Mouse (Mus musculus): Measurements from ENCODE around the gene Sh3bgrl2. TPM values are rescaled to one million over a fixed set of nuclear protein-coding genes. Genes with fewer than 3 reads are reported as not detected.

The Sh3bgrl2 gene
- total and polyA plus RNA-seq, 3 experiments: 2.6 to 10.1 (median 3.7) TPM

- intact Hi-C loops (cut with DNase I): no loop called here
- no peak for DNase-seq
- Histone ChIP-seq H3K9ac (ENCODE audit: low read depth, low read length) (no peak overlapping the region), H3K4me1 (ENCODE audit: control insufficient read depth, insufficient read depth, low read length) (no peaks in the 10 kb centered on the region), H3K27me3 (ENCODE audit: control insufficient read depth, insufficient read depth, low read length) (no peaks in the 10 kb centered on the region), H3K79me2 (replicated peaks; ENCODE audit: control insufficient read depth, insufficient read depth, low read length) (no peaks in the 10 kb centered on the region), H3K36me3 (ENCODE audit: control insufficient read depth, insufficient read depth, low read length) (no peaks in the 10 kb centered on the region), H3K4me3 (no peak overlapping the region), H3K27ac (no peak overlapping the region)
- WGBS: 92% methylated on average over 2 of the region's 2 CpGs
- no peak for TF ChIP-seq CTCF (IDR thresholded peaks at IDR 0.05)
- TF ChIP-seq EP300 (IDR thresholded peaks at IDR 0.05; ENCODE audit: insufficient read depth, low read depth, low read length): no peak
- TF ChIP-seq POLR2A (IDR thresholded peaks at IDR 0.05; ENCODE audit: insufficient read depth, low read depth, low read length): no peak
These were observed 40.9 kb downstream of the Sh3bgrl2 start for GRCm38 (mm10) chr9:83589063-83589462.

- Histone ChIP-seq H3K4me1 (ENCODE audit: control insufficient read depth, insufficient read depth, low read length) (no peaks in the 10 kb centered on the region), H3K4me3 (no peak overlapping the region), H3K79me2 (replicated peaks; ENCODE audit: control insufficient read depth, insufficient read depth, low read length) (no peaks in the 10 kb centered on the region), H3K9ac (ENCODE audit: low read depth, low read length) (no peak overlapping the region), H3K36me3 (ENCODE audit: control insufficient read depth, insufficient read depth, low read length) (no peaks in the 10 kb centered on the region), H3K27ac (no peak overlapping the region), H3K27me3 (ENCODE audit: control insufficient read depth, insufficient read depth, low read length) (no peaks in the 10 kb centered on the region)
- no peak for TF ChIP-seq CTCF (IDR thresholded peaks at IDR 0.05)
- no peak for TF ChIP-seq POLR2A (IDR thresholded peaks at IDR 0.05; ENCODE audit: insufficient read depth, low read depth, low read length)
- no peak for TF ChIP-seq EP300 (IDR thresholded peaks at IDR 0.05; ENCODE audit: insufficient read depth, low read depth, low read length)
- WGBS: 69% methylated on average over 14 of the region's 14 CpGs
- no peak for DNase-seq
- intact Hi-C loops (cut with DNase I): no loop called here
These were observed 41.7 kb downstream of the Sh3bgrl2 start for GRCm38 (mm10) chr9:83589680-83590467.

- DNase-seq: no peak
- Histone ChIP-seq H3K36me3 (ENCODE audit: control insufficient read depth, insufficient read depth, low read length) (no peaks in the 10 kb centered on the region), H3K27ac (no peak overlapping the region), H3K9ac (ENCODE audit: low read depth, low read length) (no peak overlapping the region), H3K4me3 (no peak overlapping the region), H3K4me1 (ENCODE audit: control insufficient read depth, insufficient read depth, low read length) (no peaks in the 10 kb centered on the region), H3K27me3 (ENCODE audit: control insufficient read depth, insufficient read depth, low read length) (no peaks in the 10 kb centered on the region), H3K79me2 (replicated peaks; ENCODE audit: control insufficient read depth, insufficient read depth, low read length) (no peaks in the 10 kb centered on the region)
- WGBS: 88% methylated on average over 10 of the region's 10 CpGs
- intact Hi-C loops (cut with DNase I): no loop called here
- TF ChIP-seq POLR2A (IDR thresholded peaks at IDR 0.05; ENCODE audit: insufficient read depth, low read depth, low read length) (no peak), CTCF (IDR thresholded peaks at IDR 0.05) (no peak), EP300 (IDR thresholded peaks at IDR 0.05; ENCODE audit: insufficient read depth, low read depth, low read length) (no peak)
These were observed 43.8 kb downstream of the Sh3bgrl2 start for GRCm38 (mm10) chr9:83591848-83592456.

- Histone ChIP-seq H3K79me2 (replicated peaks; ENCODE audit: control insufficient read depth, insufficient read depth, low read length) (no peaks in the 10 kb centered on the region), H3K4me3 (no peak overlapping the region), H3K27ac (no peak overlapping the region), H3K36me3 (ENCODE audit: control insufficient read depth, insufficient read depth, low read length) (no peaks in the 10 kb centered on the region), H3K4me1 (ENCODE audit: control insufficient read depth, insufficient read depth, low read length) (no peaks in the 10 kb centered on the region), H3K27me3 (ENCODE audit: control insufficient read depth, insufficient read depth, low read length) (no peaks in the 10 kb centered on the region), H3K9ac (ENCODE audit: low read depth, low read length) (no peak overlapping the region)
- intact Hi-C loops (cut with DNase I): no loop called here
- DNase-seq: no peak
- 87% methylated on average over 5 of the region's 5 CpGs for WGBS
- no peak for TF ChIP-seq CTCF (IDR thresholded peaks at IDR 0.05)
- no peak for TF ChIP-seq EP300 (IDR thresholded peaks at IDR 0.05; ENCODE audit: insufficient read depth, low read depth, low read length)
- TF ChIP-seq POLR2A (IDR thresholded peaks at IDR 0.05; ENCODE audit: insufficient read depth, low read depth, low read length): no peak
These were observed 45.7 kb downstream of the Sh3bgrl2 start for GRCm38 (mm10) chr9:83593811-83594210.

- WGBS: 90% methylated on average over 6 of the region's 6 CpGs
- intact Hi-C loops (cut with DNase I): no loop called here
- no peak overlapping the region for H3K4me3 ChIP-seq
- H3K27ac ChIP-seq: no peak overlapping the region
- no peaks in the 10 kb centered on the region for H3K36me3 ChIP-seq (ENCODE audit: control insufficient read depth, insufficient read depth, low read length)
- no peaks in the 10 kb centered on the region for H3K79me2 ChIP-seq (replicated peaks; ENCODE audit: control insufficient read depth, insufficient read depth, low read length)
- TF ChIP-seq CTCF (IDR thresholded peaks at IDR 0.05): no peak
- TF ChIP-seq POLR2A (IDR thresholded peaks at IDR 0.05; ENCODE audit: insufficient read depth, low read depth, low read length): no peak
- no peak for TF ChIP-seq EP300 (IDR thresholded peaks at IDR 0.05; ENCODE audit: insufficient read depth, low read depth, low read length)
- no peaks in the 10 kb centered on the region for H3K27me3 ChIP-seq (ENCODE audit: control insufficient read depth, insufficient read depth, low read length)
- H3K9ac ChIP-seq (ENCODE audit: low read depth, low read length): no peak overlapping the region
- peaks cover 1% of the 10 kb centered on the region; the same call in 1 of the 2 replicates for H3K4me1 ChIP-seq (ENCODE audit: control insufficient read depth, insufficient read depth, low read length)
- DNase-seq: no peak
These were observed 48.0 kb downstream of the Sh3bgrl2 start for GRCm38 (mm10) chr9:83596132-83596531.

All from heart, adult 2 months (tissue).